Mouse (Mus musculus): Measurements from ENCODE around the gene Wnt10a. TPM values are rescaled to one million over a fixed set of nuclear protein-coding genes. Genes with fewer than 3 reads are reported as not detected.
A peak's percentile ranks its signal among the peaks of the same experiment; 100 is the strongest.

The Wnt10a gene
- total RNA-seq (2021): 0.30 TPM in 2 replicates
- long read RNA-seq, experiment 1: 0 reads
- long read RNA-seq, experiment 2: 0 reads

GRCm38 (mm10) chr1:74791249-74791648, at the start of gene Wnt10a:
Wnt10a (plus strand) TSS chr1:74791516.
- DNase-seq: peak; percentile 52

- DNase-seq: no peak
These were observed 44.0 kb upstream of the Wnt10a start for GRCm38 (mm10) chr1:74747335-74747734.

GRCm38 (mm10) chr1:74748643-74749271, 42.6 kb upstream of the Wnt10a start, which contains the start of gene Prkag3:
Prkag3 (minus strand) TSS chr1:74749221.
- DNase-seq: peak; percentile 86

DNA sequence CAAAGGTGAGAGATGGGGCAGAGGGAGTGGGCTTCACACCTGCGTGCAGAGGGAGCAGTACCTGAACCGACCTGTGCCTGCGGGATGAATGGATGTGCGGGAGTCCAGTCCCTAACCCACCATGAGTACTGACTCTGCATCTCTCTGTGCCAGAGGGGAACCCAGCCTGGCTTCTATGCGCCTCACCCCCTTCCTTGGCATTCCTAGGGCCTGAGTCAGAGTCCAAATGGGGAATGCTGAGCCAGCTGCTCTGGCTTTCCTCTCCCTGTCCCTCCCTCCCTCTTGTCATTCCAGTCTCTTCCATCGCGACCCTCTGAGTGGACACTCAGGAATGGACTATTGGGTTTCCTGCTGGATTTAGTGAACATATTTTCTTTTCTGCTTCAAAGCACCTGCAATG, 42.0 kb upstream of the Wnt10a start:
- peak; percentile 73 for DNase-seq

- DNase-seq: no peak
These were observed 40.6 kb upstream of the Wnt10a start for GRCm38 (mm10) chr1:74750683-74751082.

- no peak for DNase-seq
These were observed 39.2 kb upstream of the Wnt10a start for GRCm38 (mm10) chr1:74752150-74752549.

GRCm38 (mm10) chr1:74752833-74753232, 38.5 kb upstream of the Wnt10a start:
- no peak for DNase-seq

- DNase-seq: no peak
These were observed 37.9 kb upstream of the Wnt10a start for GRCm38 (mm10) chr1:74753266-74753974.

DNA sequence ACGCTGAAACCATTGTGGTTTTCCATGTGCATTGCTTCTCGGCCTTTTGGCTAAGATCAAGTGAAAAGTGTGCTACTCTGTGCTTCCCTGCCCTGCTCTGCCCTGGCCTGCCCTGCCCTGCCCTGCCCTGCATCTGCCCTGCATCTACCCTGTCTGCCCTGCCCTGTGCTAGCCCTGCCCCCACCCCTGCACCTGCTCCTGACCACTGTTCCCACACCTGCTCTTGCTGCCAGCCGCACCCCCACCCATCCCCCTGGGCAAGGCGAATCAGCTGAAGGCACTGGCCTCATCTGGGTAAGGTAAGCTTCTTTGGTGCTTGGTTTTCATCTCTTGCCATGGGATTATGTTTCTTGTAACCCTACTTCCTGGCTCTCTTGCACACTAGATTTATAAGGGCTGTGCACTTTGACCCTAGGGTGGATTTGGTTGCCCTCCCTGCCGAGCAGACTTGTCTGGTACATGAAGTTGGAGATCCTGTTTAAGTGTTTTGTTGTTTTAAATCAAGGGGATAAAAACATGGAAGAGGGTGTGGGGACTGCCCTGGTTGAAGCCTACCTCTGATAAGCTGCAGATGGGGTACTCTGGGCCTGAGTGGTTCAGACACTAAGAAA, 37.0 kb upstream of the Wnt10a start:
- DNase-seq: no peak

DNA sequence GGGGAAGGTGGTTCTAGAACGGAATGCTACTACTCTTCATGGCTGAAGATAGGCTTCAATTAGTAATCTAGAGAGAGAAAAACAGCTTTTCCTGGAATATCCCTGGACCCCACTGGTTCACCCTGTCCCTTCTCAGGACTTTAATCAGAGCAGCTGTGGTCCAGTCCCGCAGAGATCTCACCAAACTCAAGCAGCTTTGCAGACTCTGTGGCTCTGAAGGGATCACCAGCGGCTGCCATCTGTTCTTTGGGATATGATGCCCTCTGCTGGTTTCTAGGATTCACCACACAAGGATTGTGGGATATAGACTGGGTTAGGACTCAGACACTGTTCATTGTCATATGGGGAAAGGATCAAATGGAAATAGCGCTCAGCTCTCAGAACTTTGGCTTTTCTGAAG, 31.5 kb upstream of the Wnt10a start:
- peak; percentile 64 for DNase-seq

DNA sequence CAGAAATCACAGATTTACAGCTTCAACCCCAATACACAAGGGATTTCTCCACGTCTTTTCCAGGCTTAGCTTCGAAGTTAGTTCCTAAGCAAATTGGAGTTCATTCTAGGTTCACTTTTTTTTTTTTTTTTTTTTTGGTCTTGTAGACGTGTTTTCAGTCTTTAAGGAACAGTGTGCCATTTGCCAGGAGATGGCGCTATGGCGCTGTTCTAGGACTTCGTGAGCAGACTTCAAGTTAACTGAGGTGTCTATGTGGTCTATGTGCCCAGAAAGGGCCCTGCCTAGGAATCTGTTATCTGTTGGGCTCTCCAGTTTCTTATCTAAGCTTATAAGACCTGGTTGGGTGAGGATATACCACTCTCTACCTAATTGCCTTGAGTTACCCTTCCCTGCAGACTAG, 28.2 kb upstream of the Wnt10a start:
- peak; percentile 84 for DNase-seq

GRCm38 (mm10) chr1:74770727-74771466, 20.4 kb upstream of the Wnt10a start:
- no peak for DNase-seq

GRCm38 (mm10) chr1:74771467-74771844, 19.9 kb upstream of the Wnt10a start:
- DNase-seq: no peak

GRCm38 (mm10) chr1:74771845-74771930, 19.6 kb upstream of the Wnt10a start, which contains the start of gene Wnt6:
Wnt6 (plus strand) TSS chr1:74771892.
- no peak for DNase-seq

GRCm38 (mm10) chr1:74771931-74772620, 19.2 kb upstream of the Wnt10a start:
- DNase-seq: peak; percentile 45

DNA sequence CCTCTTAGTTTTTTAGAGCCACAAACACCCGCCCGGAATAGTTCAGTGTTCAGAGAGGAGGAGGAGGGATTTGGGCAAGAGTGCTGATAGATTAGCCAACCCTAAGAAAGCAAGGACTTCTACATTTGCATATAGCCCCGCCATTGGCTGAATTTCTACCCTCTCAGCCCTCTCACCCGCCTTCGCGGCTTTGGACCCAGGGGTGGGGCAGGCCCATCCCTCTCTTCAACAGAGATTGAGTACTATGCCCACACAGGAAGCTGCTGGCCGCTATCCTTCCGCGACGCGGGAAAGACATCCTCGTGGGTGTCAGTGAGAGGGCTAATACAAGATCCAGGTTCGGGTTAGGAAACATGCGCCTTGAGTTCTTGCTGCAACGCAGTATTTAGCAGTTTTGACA, 18.2 kb upstream of the Wnt10a start:
- peak; percentile 92 for DNase-seq

GRCm38 (mm10) chr1:74774062-74774461, 17.3 kb upstream of the Wnt10a start:
- no peak for DNase-seq

DNA sequence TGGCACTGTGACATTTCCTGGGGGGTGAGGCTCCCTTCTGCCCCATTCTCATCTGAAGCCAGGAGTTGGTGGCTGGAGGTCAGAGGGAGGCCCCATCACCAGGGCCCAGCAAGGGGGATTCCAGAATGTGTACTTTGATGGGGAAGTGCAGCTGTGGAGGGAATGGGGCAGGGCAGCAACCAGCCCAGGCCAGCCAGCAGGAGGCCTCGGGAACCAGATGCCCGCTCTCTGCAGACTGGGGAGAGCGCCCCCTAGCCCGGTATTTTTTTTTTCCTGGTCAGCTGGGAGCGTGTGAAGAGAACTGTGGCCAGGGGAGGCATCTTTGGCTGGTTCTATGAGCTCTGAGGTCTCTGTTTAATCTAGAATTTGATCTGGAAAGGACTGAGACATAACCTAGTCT, 15.5 kb upstream of the Wnt10a start:
- DNase-seq: peak; percentile 56

DNA sequence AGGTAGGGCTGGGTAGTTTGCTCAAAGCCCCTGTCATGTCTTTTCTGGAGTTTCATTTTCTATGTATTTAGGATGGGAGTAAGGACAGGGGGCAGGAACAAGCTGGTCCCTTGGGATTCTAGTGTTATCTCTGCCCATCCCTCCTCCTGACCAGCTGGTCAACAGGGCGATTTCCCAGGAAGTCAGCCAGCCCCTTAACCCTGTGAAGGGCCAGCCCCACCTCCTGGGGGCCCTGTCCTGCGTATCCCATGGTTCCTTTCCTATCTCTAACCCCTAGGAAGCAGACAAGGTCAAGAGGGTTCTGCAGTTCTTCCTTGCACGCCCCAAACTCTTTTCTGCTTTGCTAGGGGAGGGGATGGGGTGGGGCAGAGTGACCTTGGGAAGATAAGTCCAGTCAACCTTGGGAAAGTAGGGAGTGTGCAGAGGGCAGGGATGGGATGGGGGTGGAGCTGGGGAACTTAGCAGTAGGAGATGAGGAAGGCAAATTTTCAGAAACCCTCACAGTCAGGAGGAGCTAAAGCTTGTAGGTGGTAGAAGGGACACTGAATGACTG, 12.3 kb upstream of the Wnt10a start:
- DNase-seq: no peak

GRCm38 (mm10) chr1:74782045-74782444, 9.3 kb upstream of the Wnt10a start:
- DNase-seq: no peak

- no peak for DNase-seq
These were observed 7.8 kb upstream of the Wnt10a start for GRCm38 (mm10) chr1:74783554-74783953.

- DNase-seq: peak; percentile 89
These were observed 7.1 kb upstream of the Wnt10a start for GRCm38 (mm10) chr1:74784041-74784759.
